Mouse (Mus musculus): ENCODE data around the gene Syne1. TPM values are rescaled to one million over a fixed set of nuclear protein-coding genes. Genes with fewer than 3 reads are reported as not detected.
A peak's percentile ranks its signal among the peaks of the same experiment; 100 is the strongest.
"Not testable (repeated sequence)": the region's sequence is repeated elsewhere in the genome, so short reads cannot be mapped to it uniquely, and the experiment has no call there.

The Syne1 gene
- polyA plus RNA-seq, 1 experiment from 2014 or later: 17.8 TPM

GRCm38 (mm10) chr10:5512285-5512684 is 39.0 kb downstream of the Syne1 start:
- H3K4me1 ChIP-seq (ENCODE audit: control insufficient read depth, insufficient read depth, low read length): no peaks in the 10 kb centered on the region
- H3K27me3 ChIP-seq (ENCODE audit: control insufficient read depth, insufficient read depth, low read length): no peaks in the 10 kb centered on the region
- no peak overlapping the region for H3K4me3 ChIP-seq (replicated peaks; ENCODE audit: low read depth, low read length)
- ATAC-seq (ENCODE audit: low FRiP score, low TSS enrichment) (no peak), DNase-seq (no peak)
- H3K36me3 ChIP-seq (ENCODE audit: control insufficient read depth, insufficient read depth, low read length): no peaks in the 10 kb centered on the region
- no peaks in the 10 kb centered on the region for H3K9me3 ChIP-seq (ENCODE audit: control insufficient read depth, low read length)
- H3K9ac ChIP-seq (replicated peaks; ENCODE audit: low read length): no peak overlapping the region
- H3K27ac ChIP-seq (replicated peaks; ENCODE audit: low read depth, low read length): no peak overlapping the region
- no peak overlapping the region for H3K4me2 ChIP-seq (ENCODE audit: low read length)

DNA sequence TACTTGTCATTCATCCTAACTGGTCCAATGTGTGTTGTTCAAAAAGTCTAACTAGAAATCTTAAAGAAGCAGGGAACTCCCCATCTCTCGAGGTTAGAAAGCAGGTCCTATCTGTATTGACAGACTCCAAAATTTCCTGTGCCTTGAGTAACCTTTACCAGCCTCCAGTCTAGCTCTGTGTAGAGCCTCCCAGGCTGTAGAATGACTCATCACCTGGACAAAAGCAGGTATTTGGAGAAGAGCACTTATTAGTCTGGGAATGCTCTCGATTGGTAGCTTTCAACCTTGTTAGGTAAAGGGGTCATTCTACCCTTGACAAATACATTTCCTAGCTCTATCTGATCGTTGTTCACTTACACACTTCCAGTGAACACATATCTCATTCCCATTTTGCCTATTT is 39.9 kb downstream of the Syne1 start:
- H3K4me2 ChIP-seq (ENCODE audit: low read length): no peak overlapping the region
- no peaks in the 10 kb centered on the region for H3K27me3 ChIP-seq (ENCODE audit: control insufficient read depth, insufficient read depth, low read length)
- H3K36me3 ChIP-seq (ENCODE audit: control insufficient read depth, insufficient read depth, low read length): no peaks in the 10 kb centered on the region
- 83% methylated on average over 3 of the region's 3 CpGs for WGBS
- no peak overlapping the region for H3K4me3 ChIP-seq (replicated peaks; ENCODE audit: low read depth, low read length)
- H3K9ac ChIP-seq (replicated peaks; ENCODE audit: low read length): no peak overlapping the region
- ATAC-seq (ENCODE audit: low FRiP score, low TSS enrichment) (no peak), DNase-seq (no peak)
- H3K27ac ChIP-seq (replicated peaks; ENCODE audit: low read depth, low read length): no peak overlapping the region
- no peaks in the 10 kb centered on the region for H3K4me1 ChIP-seq (ENCODE audit: control insufficient read depth, insufficient read depth, low read length)
- H3K9me3 ChIP-seq (ENCODE audit: control insufficient read depth, low read length): no peaks in the 10 kb centered on the region

GRCm38 (mm10) chr10:5507478-5507877 is 43.8 kb downstream of the Syne1 start:
- no peak for DNase-seq
- ATAC-seq (ENCODE audit: low FRiP score, low TSS enrichment): no peak
- no peak overlapping the region for H3K4me3 ChIP-seq (replicated peaks; ENCODE audit: low read depth, low read length)
- H3K4me1 ChIP-seq (ENCODE audit: control insufficient read depth, insufficient read depth, low read length): no peaks in the 10 kb centered on the region
- WGBS: 76% methylated on average over 2 of the region's 2 CpGs
- no peaks in the 10 kb centered on the region for H3K9me3 ChIP-seq (ENCODE audit: control insufficient read depth, low read length)
- no peak overlapping the region for H3K4me2 ChIP-seq (ENCODE audit: low read length)
- no peaks in the 10 kb centered on the region for H3K27me3 ChIP-seq (ENCODE audit: control insufficient read depth, insufficient read depth, low read length)
- no peaks in the 10 kb centered on the region for H3K36me3 ChIP-seq (ENCODE audit: control insufficient read depth, insufficient read depth, low read length)
- H3K9ac ChIP-seq (replicated peaks; ENCODE audit: low read length): no peak overlapping the region
- H3K27ac ChIP-seq (replicated peaks; ENCODE audit: low read depth, low read length): no peak overlapping the region

- H3K9ac ChIP-seq (replicated peaks; ENCODE audit: low read length): no peak overlapping the region
- no peaks in the 10 kb centered on the region for H3K27me3 ChIP-seq (ENCODE audit: control insufficient read depth, insufficient read depth, low read length)
- no peak overlapping the region for H3K4me3 ChIP-seq (replicated peaks; ENCODE audit: low read depth, low read length)
- ATAC-seq (ENCODE audit: low FRiP score, low TSS enrichment) (no peak), DNase-seq (no peak)
- no peak overlapping the region for H3K4me2 ChIP-seq (ENCODE audit: low read length)
- no peaks in the 10 kb centered on the region for H3K9me3 ChIP-seq (ENCODE audit: control insufficient read depth, low read length)
- no peaks in the 10 kb centered on the region for H3K36me3 ChIP-seq (ENCODE audit: control insufficient read depth, insufficient read depth, low read length)
- WGBS: 76% methylated on average over 3 of the region's 3 CpGs
- H3K4me1 ChIP-seq (ENCODE audit: control insufficient read depth, insufficient read depth, low read length): no peaks in the 10 kb centered on the region
- no peak overlapping the region for H3K27ac ChIP-seq (replicated peaks; ENCODE audit: low read depth, low read length)
Measured at GRCm38 (mm10) chr10:5504761-5505160, 46.5 kb downstream of the Syne1 start.

DNA sequence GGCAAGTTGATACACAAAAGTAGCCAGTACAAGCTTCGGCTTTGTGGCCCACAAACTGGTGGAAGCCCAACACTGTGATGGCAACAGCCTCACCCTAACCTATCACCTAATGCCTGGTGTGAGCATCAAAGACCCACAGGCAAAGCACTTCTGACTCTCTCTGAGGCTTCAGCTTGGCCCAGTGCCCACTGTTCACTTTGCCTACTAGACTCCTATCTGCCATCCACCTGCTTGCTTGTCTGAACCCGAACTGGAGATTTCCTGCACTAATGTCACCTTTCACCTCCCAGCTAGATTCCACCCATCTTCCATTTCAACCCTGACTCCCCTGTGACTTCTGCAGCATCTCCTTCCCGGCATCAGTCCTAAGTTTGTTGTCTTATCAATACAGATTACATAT is 47.4 kb downstream of the Syne1 start:
- no peaks in the 10 kb centered on the region for H3K36me3 ChIP-seq (ENCODE audit: control insufficient read depth, insufficient read depth, low read length)
- no peak overlapping the region for H3K4me2 ChIP-seq (ENCODE audit: low read length)
- H3K4me3 ChIP-seq (replicated peaks; ENCODE audit: low read depth, low read length): no peak overlapping the region
- ATAC-seq (ENCODE audit: low FRiP score, low TSS enrichment) (no peak), DNase-seq (no peak)
- H3K4me1 ChIP-seq (ENCODE audit: control insufficient read depth, insufficient read depth, low read length): no peaks in the 10 kb centered on the region
- no peaks in the 10 kb centered on the region for H3K27me3 ChIP-seq (ENCODE audit: control insufficient read depth, insufficient read depth, low read length)
- 91% methylated on average over 3 of the region's 3 CpGs for WGBS
- H3K9ac ChIP-seq (replicated peaks; ENCODE audit: low read length): no peak overlapping the region
- no peak overlapping the region for H3K27ac ChIP-seq (replicated peaks; ENCODE audit: low read depth, low read length)
- no peaks in the 10 kb centered on the region for H3K9me3 ChIP-seq (ENCODE audit: control insufficient read depth, low read length)

DNA sequence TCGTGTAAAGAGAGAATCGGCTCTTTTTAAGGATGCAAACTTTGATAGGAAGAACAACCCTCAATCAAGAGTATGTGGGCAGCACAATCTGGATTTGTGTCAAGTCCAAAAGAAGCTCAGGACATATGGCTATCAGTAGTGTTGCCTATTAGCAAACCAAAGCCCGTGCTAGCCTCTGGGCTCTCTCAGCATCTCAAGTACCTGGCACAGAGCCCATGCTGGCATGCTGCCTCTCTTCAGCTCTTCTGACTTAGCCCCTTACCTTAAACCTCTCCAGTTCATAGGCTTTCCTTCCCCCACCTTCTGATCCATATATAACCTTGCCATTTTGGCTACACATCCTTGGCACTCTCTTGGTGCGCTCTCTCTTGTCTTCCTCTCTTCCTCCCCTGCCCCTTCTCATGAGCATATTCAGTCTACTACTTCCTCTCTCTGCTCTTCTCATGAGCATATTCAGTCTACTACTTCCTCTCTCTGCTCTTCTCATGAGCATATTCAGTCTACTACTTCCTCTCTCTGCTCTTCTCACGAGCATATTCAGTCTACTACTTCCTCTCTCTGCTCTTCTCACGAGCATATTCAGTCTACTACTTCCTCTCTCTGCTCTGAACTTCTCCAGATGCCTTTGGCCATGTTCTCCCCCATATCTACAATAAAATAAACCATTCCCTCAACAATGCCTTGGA is 51.5 kb downstream of the Syne1 start:
- peak; percentile 12 for DNase-seq
- H3K4me2 ChIP-seq (ENCODE audit: low read length); H3K27me3 ChIP-seq (ENCODE audit: control insufficient read depth, insufficient read depth, low read length); H3K9me3 ChIP-seq (ENCODE audit: control insufficient read depth, low read length); H3K4me3 ChIP-seq (replicated peaks; ENCODE audit: low read depth, low read length); H3K9ac ChIP-seq (replicated peaks; ENCODE audit: low read length); H3K27ac ChIP-seq (replicated peaks; ENCODE audit: low read depth, low read length); H3K4me1 ChIP-seq (ENCODE audit: control insufficient read depth, insufficient read depth, low read length); H3K36me3 ChIP-seq (ENCODE audit: control insufficient read depth, insufficient read depth, low read length); ATAC-seq (ENCODE audit: low FRiP score, low TSS enrichment): not testable (repeated sequence)
- 83% methylated on average over 6 of the region's 6 CpGs for WGBS

DNA sequence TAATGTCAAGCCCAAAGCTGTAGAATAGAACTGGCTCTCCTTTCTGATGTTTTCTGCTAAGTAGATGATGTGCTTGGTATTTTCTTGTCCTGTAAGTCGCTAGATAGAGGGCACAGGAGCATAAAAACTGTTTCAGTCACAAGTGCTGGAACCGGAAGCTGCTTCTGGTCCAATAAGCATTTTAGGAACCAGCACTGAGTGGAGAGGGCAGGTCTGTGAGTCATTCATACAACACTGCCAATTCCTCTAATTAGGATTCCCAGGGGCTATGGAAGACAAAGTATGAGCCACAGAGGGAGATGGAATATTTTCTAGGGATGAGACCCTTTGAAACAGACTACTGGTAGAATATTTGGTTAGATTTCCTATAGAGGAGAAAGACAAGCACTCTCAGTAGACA is 53.4 kb downstream of the Syne1 start:
- 85% methylated on average over 2 of the region's 2 CpGs for WGBS
- no peak for ATAC-seq (ENCODE audit: low FRiP score, low TSS enrichment)
- no peak overlapping the region for H3K27ac ChIP-seq (replicated peaks; ENCODE audit: low read depth, low read length)

DNA sequence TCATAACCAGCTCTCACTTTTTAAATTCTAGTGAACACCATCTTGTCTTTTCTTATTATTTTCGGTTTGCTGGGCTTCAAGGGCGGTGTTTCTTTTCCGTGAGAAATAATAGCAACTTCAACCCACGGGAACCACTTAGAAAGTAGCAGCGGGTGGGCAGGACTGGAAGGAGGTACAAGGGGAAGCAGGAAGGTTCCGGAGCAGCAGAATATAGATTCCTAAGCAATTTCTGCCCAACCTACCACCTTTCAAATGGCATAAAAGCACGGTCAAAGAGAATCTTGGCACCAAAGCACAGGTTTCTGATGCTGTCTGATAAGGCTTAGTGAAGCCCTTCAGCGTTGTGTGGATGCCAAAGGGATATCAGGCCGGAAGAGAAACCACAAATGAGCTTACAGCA is 60.2 kb downstream of the Syne1 start:
- H3K4me1 ChIP-seq (ENCODE audit: control insufficient read depth, insufficient read depth, low read length): no peaks in the 10 kb centered on the region
- H3K9ac ChIP-seq (replicated peaks; ENCODE audit: low read length): no peak overlapping the region
- no peak overlapping the region for H3K4me3 ChIP-seq (replicated peaks; ENCODE audit: low read depth, low read length)
- no peak for DNase-seq
- H3K36me3 ChIP-seq (ENCODE audit: control insufficient read depth, insufficient read depth, low read length): no peaks in the 10 kb centered on the region
- 90% methylated on average over 9 of the region's 9 CpGs for WGBS
- no peaks in the 10 kb centered on the region for H3K9me3 ChIP-seq (ENCODE audit: control insufficient read depth, low read length)
- H3K4me2 ChIP-seq (ENCODE audit: low read length): no peak overlapping the region
- ATAC-seq (ENCODE audit: low FRiP score, low TSS enrichment): no peak
- H3K27me3 ChIP-seq (ENCODE audit: control insufficient read depth, insufficient read depth, low read length): no peaks in the 10 kb centered on the region
- no peak overlapping the region for H3K27ac ChIP-seq (replicated peaks; ENCODE audit: low read depth, low read length)

More for the DNA sequence above, 53.4 kb downstream of the Syne1 start:
- Histone ChIP-seq H3K4me3 (replicated peaks; ENCODE audit: low read depth, low read length) (no peak overlapping the region), H3K36me3 (ENCODE audit: control insufficient read depth, insufficient read depth, low read length) (no peaks in the 10 kb centered on the region), H3K27me3 (ENCODE audit: control insufficient read depth, insufficient read depth, low read length) (no peaks in the 10 kb centered on the region), H3K4me2 (ENCODE audit: low read length) (no peak overlapping the region), H3K9me3 (ENCODE audit: control insufficient read depth, low read length) (no peaks in the 10 kb centered on the region), H3K9ac (replicated peaks; ENCODE audit: low read length) (no peak overlapping the region), H3K4me1 (ENCODE audit: control insufficient read depth, insufficient read depth, low read length) (no peaks in the 10 kb centered on the region)
- DNase-seq: no peak

- no peaks in the 10 kb centered on the region for H3K27me3 ChIP-seq (ENCODE audit: control insufficient read depth, insufficient read depth, low read length)
- no peaks in the 10 kb centered on the region for H3K36me3 ChIP-seq (ENCODE audit: control insufficient read depth, insufficient read depth, low read length)
- no peaks in the 10 kb centered on the region for H3K9me3 ChIP-seq (ENCODE audit: control insufficient read depth, low read length)
- WGBS: 69% methylated on average over 6 of the region's 6 CpGs
- no peak for DNase-seq
- H3K9ac ChIP-seq (replicated peaks; ENCODE audit: low read length): no peak overlapping the region
- H3K4me3 ChIP-seq (replicated peaks; ENCODE audit: low read depth, low read length): no peak overlapping the region
- ATAC-seq (ENCODE audit: low FRiP score, low TSS enrichment): no peak
- no peak overlapping the region for H3K4me2 ChIP-seq (ENCODE audit: low read length)
- H3K27ac ChIP-seq (replicated peaks; ENCODE audit: low read depth, low read length): no peak overlapping the region
- no peaks in the 10 kb centered on the region for H3K4me1 ChIP-seq (ENCODE audit: control insufficient read depth, insufficient read depth, low read length)
Measured at GRCm38 (mm10) chr10:5490029-5490428, 61.3 kb downstream of the Syne1 start.
